ENCODE assay signal across 8 mouse cellular contexts in genomic region chr13:47014334-47015194, GRCm38 (mm10). TPM values are rescaled to one million over a fixed set of nuclear protein-coding genes. Genes with fewer than 3 reads are reported as not detected.
DNase-seq lines count a peak whose midpoint lies in the region; ATAC-seq lines count a peak whose summit lies in the region.

Gene Nhlrc1 (minus strand): TSS chr13:47014850.

- intact Hi-C loops in left cerebral cortex, postnatal 4 days (cut with DNase I), result loop anchor here (5.0 kb wide), 3 partner anchors 82 to 287 kb away; partner anchors contain the start of gene Nup153

- 0 out of 2 replicates have a peak, but pooled peaks cover 4% of the 10 kb centered on the region for H3K4me1 ChIP-seq in embryonic facial prominence, embryonic 12.5 days
- H3K4me1 ChIP-seq in midbrain, embryonic 11.5 days (ENCODE audit: control insufficient read depth, insufficient read depth, low read length), result peaks cover 5% of the 10 kb centered on the region

- peak within 1 kb of the TSS; percentile 52 for H3K9ac ChIP-seq in embryonic facial prominence, embryonic 12.5 days
- H3K9ac ChIP-seq in midbrain, embryonic 11.5 days (ENCODE audit: low read length), result peak within 1 kb of the TSS; percentile 68

- peak within 1 kb of the TSS; percentile 49 for H3K4me3 ChIP-seq in embryonic facial prominence, embryonic 12.5 days
- peak within 1 kb of the TSS; percentile 55 for H3K4me3 ChIP-seq in midbrain, embryonic 11.5 days (ENCODE audit: low read depth, low read length)

- ATAC-seq in embryonic facial prominence, embryonic 12.5 days (ENCODE audit: insufficient number of reproducible peaks, insufficient read depth, low FRiP score, low TSS enrichment), result peak; percentile 52
- peak; percentile 92 for ATAC-seq in midbrain, embryonic 11.5 days (ENCODE audit: low FRiP score)

- peak within 1 kb of the TSS; percentile 94 for H3K4me2 ChIP-seq in embryonic facial prominence, embryonic 12.5 days (replicated peaks)
- peak within 1 kb of the TSS; percentile 94 for H3K4me2 ChIP-seq in midbrain, embryonic 11.5 days

- H3K9me3 ChIP-seq in embryonic facial prominence, embryonic 12.5 days, result peaks cover 23% of the 10 kb centered on the region
- H3K9me3 ChIP-seq in midbrain, embryonic 11.5 days (ENCODE audit: control insufficient read depth, low read length), result peaks cover 15% of the 10 kb centered on the region; the same call in 1 of the 2 replicates

- 3% methylated on average over 73 of the region's 73 CpGs for WGBS in embryonic facial prominence, embryonic 12.5 days
- WGBS in midbrain, embryonic 11.5 days, result 3% methylated on average over 70 of the region's 73 CpGs

- no peak within 1 kb of the TSS for H3K27ac ChIP-seq in embryonic facial prominence, embryonic 12.5 days
- no peak within 1 kb of the TSS for H3K27ac ChIP-seq in midbrain, embryonic 11.5 days (ENCODE audit: low read depth, low read length)

- 0 out of 2 replicates have a peak, but pooled peaks cover 11% of the 10 kb centered on the region for H3K27me3 ChIP-seq in embryonic facial prominence, embryonic 12.5 days
- H3K27me3 ChIP-seq in midbrain, embryonic 11.5 days (ENCODE audit: control insufficient read depth, insufficient read depth, low read length), result peaks cover 7% of the 10 kb centered on the region

- DNase-seq in adrenal gland, postnatal 25 days, result peak; percentile 82
- peak; percentile 77 to 87 for DNase-seq in heart, adult 18-20 months
- peak; percentile 73 for DNase-seq in kidney, adult 11 months
- DNase-seq in left cerebral cortex, postnatal 4 days, result peak; percentile 77
- peak; percentile 97 for DNase-seq in midbrain, embryonic 11.5 days (ENCODE audit: low spot score, missing footprints)
- peak; percentile 71 to 77 for DNase-seq in right cerebral cortex, postnatal 36 days (ENCODE audit: low spot score in 2 of 2)
- DNase-seq in urinary bladder, postnatal 36 days (ENCODE audit: low spot score in 2 of 2), result peak; percentile 71 to 74

- no peaks in the 10 kb centered on the region for H3K36me3 ChIP-seq in embryonic facial prominence, embryonic 12.5 days
- no peaks in the 10 kb centered on the region for H3K36me3 ChIP-seq in midbrain, embryonic 11.5 days (ENCODE audit: control insufficient read depth, insufficient read depth, low read length)

RNA-seq across cellular contexts. Expression of gene Nhlrc1, which starts in this region (rescaled TPM):
- total RNA-seq in adrenal gland, postnatal 25 days (2021), result 5.8 and 6.0 TPM in 2 replicates
- polyA plus RNA-seq in embryonic facial prominence, embryonic 12.5 days (2016; fragmentation: Nextera tagmentation; extraction: Ambion mirVana), result 4.9 and 5.7 TPM in 2 replicates
- total RNA-seq in heart, adult 18-20 months (2021), result 1 to 10 TPM; 6.5 to 7.0 TPM
- 10 to 100 TPM; 13.8 to 14.9 TPM for total RNA-seq in left cerebral cortex, postnatal 4 days (2021)
- polyA plus RNA-seq in midbrain, embryonic 11.5 days (2014; fragmentation: Nextera tagmentation; extraction: Ambion mirVana), result 6.3 and 7.3 TPM in 2 replicates
